Mouse (Mus musculus): ENCODE measurements around the gene March5.
A peak's percentile ranks its signal among the peaks of the same experiment; 100 is the strongest.
"Not testable (repeated sequence)": the region's sequence is repeated elsewhere in the genome, so short reads cannot be mapped to it uniquely, and the experiment has no call there.

Gene March5

DNA sequence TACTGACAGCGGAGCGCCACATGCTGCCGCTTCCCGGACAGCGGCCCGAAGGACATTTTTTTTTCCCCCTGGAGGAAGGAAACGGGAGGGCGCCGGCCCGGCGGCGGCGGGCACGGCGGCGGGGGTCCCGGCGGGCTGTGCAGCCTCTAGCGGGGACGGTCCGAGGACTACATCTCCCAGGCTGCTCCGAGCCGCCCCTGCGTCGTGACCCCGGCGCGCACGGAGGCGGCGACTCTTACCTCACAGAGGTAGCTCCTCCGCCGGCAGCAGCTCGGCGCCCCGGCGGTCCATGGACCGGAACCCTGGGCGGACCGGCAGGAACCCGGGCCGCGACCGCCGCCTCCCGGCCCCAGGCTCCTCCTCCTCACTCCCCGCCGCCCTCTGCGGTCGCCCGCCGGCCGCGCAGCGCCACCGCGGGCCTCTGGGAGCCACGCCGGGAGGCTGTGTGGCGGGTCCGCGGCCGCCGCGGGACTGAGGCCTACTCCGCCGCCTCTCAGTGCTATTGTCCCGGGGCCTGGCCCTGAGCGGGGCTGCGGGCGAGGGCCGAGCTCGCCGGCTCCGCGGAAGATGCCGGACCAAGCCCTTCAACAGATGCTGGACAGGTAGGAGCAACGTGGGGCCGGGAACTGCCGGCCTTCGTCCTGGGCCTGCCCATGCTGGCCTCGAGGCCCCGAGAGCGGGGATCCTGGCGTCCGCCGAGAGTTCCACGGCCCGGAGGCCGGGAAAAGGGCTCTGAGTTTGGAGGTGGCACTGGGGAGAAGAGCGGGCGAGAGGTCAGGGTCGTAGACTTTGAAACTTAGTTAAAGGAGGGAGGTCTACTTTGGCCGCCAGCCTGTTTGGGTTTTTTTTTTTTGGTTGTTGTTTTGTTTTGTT lies at the start of gene March5:
Gene March5 (plus strand): TSS at position 241 of the 873 bp plus-strand sequence.
- peak; percentile 87 for DNase-seq (ENCODE audit: low spot score)

GRCm38 (mm10) chr19:37172096-37172495 lies 35.2 kb upstream of the March5 start:
- DNase-seq (ENCODE audit: low spot score) = no peak

DNA sequence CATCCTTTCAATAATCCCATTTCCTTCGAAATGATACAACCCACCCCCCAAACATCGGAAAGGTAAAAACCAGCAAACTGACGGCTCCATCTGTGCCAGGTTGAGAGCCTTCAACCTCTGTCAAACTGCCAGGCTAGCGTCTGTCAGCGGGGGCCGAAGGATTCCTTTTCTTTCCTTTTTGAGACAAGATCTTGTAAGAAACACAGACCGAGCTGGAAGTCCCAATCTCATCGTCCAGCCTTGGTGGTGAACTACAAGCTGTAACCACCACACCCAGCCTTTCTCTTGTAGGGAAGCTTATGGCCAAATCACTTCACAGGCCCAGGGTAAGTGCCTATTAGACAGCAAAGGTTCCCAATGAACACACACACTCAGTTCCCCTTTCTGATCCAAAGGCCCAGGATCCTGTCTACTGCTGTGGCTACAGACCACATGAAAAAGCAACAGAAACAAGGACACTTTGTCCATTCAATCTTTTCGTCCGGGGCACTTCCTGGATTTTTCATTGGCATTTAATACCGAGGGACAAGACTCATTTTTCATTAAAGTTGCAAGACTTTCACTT lies 34.7 kb upstream of the March5 start:
- no peak for DNase-seq (ENCODE audit: low spot score)

DNA sequence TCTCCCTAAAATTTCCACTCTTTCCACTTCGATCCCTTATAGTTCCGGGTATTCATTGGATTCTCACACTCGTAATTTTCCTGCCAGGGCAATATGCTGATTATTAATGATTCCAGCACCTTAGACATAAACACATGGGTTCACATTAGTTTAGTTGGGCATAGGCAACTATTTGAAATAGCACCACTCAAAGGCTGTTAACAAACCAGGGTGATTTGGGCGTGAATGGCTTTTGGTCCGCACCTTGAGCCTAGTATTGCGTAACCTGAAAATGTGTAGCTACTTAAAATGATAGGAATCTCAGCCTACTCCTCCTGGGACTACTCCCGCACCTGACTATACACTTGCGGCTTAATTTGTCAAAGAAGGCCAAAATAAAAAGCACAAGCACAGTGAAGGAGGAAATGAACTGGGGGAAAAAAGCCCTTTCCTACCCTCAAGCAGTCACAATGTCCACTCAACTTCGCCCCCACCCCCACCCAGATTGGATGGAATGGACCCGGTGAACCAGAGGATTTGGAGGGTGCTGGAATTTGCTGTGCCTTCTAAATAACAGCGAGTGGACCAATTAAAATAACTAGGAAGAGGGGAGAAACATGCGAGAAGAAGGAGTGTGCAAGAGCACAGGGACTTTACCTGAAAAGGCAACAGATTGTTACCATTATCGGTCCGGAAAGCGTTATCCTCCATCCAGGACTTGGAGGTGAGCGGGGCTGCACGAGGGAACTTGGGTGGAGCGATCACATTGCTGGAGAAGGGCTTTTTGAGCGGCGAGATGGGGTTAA lies 33.8 kb upstream of the March5 start:
- no peak for DNase-seq (ENCODE audit: low spot score)

DNA sequence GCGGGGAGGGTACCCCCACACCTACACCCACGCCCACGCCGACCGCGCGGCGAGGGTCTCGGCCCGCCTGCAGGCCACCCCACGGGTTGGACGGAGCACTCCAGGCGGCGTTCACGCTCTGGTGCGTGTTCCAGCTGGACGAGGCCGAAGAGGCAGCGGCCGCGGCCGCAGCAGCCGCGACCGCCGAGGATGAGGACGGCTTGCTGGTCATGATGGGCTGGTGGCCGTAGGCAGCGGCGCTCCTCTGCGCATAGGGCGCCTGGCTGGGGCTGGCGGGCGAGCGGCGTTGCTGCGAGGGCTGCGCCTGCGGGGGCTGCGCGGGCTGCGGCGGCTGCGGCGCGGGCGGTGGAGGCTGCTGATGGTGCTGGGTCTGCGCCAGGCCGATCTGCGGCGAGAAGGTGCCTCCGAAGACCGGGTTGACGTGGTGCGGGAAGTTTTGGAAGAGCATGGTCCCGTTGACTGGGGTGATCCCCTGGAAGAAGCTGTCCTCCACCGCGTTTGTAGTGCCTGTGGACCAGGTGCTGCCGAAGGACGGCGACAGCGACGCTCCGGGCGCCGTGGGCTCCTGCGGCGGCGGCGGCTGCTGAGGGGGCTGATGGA lies 33.1 kb upstream of the March5 start:
- DNase-seq (ENCODE audit: low spot score) = peak; percentile 62

DNA sequence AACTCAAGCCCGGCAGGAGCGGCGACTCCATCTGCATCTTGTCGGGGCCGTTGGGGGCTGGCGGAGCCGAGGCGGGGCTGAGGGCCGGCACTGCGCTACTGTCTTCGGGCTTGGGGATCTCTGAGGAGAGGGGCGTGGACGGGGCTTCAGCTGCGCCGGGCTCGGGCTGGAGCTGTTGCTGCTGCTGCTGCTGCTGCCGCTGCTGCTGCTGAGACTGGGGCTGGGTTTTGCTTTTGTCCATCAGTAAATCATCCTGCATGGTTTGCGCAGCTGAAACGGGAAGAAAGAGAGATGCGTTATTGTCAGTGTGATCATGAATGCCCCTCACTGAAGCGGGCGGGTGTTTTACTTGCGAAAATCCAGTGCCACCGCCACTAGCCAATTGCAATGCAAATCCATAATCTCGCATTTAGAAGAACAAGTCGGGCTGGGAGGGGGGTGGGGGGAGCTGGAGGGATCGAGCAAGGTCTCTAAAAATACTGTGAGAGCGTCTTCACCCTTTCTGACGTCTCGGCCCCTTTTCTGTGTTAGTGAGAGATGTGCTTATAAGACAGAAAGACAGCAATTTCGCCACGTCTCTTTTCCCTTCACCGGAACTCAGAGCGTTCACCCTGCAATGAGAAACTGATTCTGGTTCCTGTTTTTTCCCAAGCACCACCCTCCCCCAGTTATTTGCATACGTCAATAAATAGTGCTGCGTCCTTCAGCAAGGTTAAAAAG lies 32.5 kb upstream of the March5 start:
- peak; percentile 71 for DNase-seq (ENCODE audit: low spot score)

- DNase-seq (ENCODE audit: low spot score) = no peak
Observed at GRCm38 (mm10) chr19:37175436-37175805, 31.9 kb upstream of the March5 start.

DNA sequence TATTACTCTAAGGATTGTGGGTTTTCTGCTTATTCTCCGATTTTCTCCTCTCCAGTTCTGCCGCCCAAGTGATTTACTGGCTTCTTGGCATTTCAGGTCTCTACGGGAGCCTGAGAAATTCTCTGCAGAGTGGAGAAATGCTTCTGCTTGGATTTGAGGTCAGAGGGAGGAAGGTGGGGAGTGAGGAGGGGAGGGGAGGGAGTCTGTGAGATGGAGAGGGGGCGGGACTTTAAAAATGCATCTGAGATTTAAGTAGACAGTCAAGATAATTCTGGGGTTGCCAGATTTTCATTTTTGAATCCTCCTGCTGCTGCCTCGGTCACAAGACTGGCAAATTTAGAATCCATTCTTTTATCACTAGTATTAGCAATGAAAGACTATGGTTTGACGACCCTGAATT lies 31.4 kb upstream of the March5 start:
- peak; percentile 51 for DNase-seq (ENCODE audit: low spot score)

DNA sequence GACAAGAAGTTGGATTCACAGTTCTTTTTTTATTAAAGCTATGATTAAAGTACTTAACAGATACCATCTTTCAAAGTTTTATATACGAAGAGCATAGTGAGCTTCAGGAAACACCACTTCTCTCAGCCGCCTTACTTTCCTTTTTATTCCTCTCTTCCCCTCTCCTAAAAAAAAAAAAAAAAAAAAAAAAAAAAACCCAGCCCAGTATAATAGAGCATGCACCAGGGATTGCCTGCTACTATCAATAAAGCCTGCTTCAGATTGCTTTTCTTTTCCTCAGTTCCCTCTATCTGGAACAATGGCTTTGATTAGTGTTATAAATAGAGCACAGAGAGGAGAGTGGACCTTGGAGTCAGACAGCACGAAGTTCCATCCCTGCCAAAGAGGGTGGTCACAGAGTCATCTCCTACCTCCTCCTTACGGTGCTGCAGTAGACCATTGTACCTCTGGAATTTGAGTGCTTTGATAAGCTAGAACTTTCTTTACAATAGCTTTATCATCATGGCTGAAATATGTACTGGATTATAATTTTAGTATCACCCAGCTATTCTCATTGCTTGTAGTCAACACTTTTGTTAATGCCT lies 30.4 kb upstream of the March5 start:
- peak; percentile 19 for DNase-seq (ENCODE audit: low spot score)

DNA sequence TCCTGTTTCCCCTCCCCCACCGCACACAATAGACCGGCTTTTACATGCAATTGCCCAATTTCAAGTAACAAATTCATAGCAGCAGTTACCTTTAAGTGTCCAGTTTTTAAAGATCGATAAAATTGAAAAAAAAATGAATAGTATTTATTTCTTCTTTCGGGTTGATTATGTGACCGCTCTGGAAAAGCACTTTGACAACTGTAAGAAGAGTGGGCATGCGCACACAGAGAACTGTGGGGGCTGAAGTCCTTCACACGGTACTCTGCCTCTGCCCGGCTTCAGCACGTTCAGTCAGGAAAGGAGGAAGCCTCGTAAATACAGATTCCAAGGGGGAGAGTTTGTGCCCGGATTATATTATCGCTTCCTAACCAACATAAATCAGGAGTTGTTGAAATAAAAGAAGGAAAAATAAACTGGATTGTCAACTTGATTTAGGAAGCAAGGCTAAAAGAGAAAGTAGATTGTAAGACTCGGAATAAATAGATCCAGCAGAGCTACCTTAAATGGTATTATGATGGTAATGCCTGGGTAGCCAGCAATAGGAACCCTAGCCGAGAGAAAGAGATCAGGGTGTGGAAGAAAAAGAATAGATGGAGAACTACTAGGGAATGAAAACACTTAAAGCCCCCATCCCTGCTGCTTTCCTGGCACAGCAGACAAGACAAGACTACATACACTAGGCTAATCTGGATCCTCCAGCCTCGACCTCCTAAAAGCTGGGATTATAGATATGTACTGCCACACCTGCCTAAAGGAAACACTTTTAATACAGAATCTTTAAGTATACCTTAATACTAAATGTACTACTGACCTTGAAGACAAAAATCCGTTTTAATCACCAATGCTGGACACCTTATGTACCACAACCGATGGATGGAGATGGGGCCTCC lies 29.3 kb upstream of the March5 start:
- peak; percentile 76 for DNase-seq (ENCODE audit: low spot score)

- DNase-seq (ENCODE audit: low spot score) = no peak
Observed at GRCm38 (mm10) chr19:37188366-37188948, 18.9 kb upstream of the March5 start.

GRCm38 (mm10) chr19:37192475-37193058 lies 14.8 kb upstream of the March5 start:
- DNase-seq (ENCODE audit: low spot score) = no peak

GRCm38 (mm10) chr19:37198165-37198880 lies 9.0 kb upstream of the March5 start:
- no peak for DNase-seq (ENCODE audit: low spot score)

- no peak for DNase-seq (ENCODE audit: low spot score)
Observed at GRCm38 (mm10) chr19:37199889-37200288, 7.5 kb upstream of the March5 start.

DNA sequence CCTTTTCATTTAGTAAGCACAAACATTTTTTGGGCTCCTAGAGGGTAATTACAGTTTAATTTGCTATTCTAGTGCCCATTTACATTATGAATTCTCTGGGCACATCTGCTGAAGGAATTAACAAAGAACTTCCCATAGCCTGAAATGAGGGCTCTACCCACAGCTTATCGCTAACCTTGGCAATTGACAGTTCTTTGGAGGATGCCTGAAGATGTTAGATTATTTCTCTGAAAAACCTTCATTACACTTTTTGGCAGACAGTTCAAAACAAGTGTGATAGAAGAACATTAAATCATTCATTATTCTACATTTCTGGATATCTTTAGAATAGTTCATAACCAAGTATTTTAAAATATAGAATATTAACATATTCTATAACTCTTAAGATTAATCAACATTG lies 4.0 kb upstream of the March5 start:
- DNase-seq (ENCODE audit: low spot score) = no peak

DNA sequence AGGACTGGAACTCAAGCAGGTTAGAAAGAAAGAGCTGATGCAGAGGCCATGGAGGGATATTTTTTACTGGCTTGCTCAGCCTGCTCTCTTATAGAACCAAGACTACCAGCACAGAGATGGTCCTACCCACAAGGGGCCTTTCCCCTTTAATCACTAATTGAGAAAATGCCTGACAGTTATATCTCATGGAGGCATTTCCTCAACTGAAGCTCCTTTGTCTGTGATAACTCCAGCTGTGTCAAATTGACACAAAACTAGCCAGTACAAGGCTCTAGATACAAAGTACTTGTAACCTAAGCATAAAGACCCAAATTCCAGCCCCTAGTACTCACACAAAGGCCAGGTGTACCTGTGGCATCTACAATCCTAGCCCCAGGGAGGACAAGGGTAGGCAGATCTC lies 2.2 kb upstream of the March5 start:
- not testable (repeated sequence) for DNase-seq (ENCODE audit: low spot score)

- peak; percentile 61 for DNase-seq (ENCODE audit: low spot score)
Observed at GRCm38 (mm10) chr19:37206641-37207302, 571 bp upstream of the March5 start.

- DNase-seq (ENCODE audit: low spot score) = peak; percentile 68
Observed at GRCm38 (mm10) chr19:37208176-37208755, 923 bp downstream of the March5 start, which contains the start of gene Cpeb3. Cpeb3 (minus strand) TSS chr19:37208601.

Measured in retina, embryonic 14.5 days (tissue).